Mouse (Mus musculus) CH12.LX (cell line): ENCODE measurements around the gene Wtap.

ENCODE experiments used
- CTCF ChIP-seq, 2 experiments: IDR thresholded peaks in 1 of 2; conservative IDR thresholded peaks in 1 of 2; 2 replicates each; pipeline ENCODE4 v1.5.1; 2011 to 2012; ENCODE audit warnings: low read depth in 2 of 2, low read length in 2 of 2, improper control_type of control experiment in 1 of 2, inconsistent platforms in 1 of 2, mild to moderate bottlenecking in 1 of 2, moderate library complexity in 1 of 2
- MAX ChIP-seq: IDR thresholded peaks from 2 replicates; pipeline ENCODE4 v1.6.1; 2011; ENCODE audit warnings: low read length, improper control_type of control experiment
- POLR2A ChIP-seq: IDR thresholded peaks from 2 replicates; pipeline ENCODE4 v1.6.1; 2011; ENCODE audit warnings: low read depth, mild to moderate bottlenecking, improper control_type of control experiment, low read length
- RCOR1 ChIP-seq: conservative IDR thresholded peaks from 2 replicates; pipeline ENCODE4 v1.6.1; 2012; ENCODE audit warnings: low read depth, mild to moderate bottlenecking, inconsistent platforms, low read length, improper control_type of control experiment

GRCm38 (mm10) chr17:13013316-13013715, 19.3 kb upstream of the Wtap start:
- no peak for TF ChIP-seq MAX
- no peak for TF ChIP-seq RCOR1
- no peak for TF ChIP-seq CTCF (conservative IDR thresholded peaks at IDR 0.05 in 1 of 2, IDR thresholded peaks at IDR 0.05 in 1 of 2; ENCODE audit: low read depth in 2 of 2, low read length in 2 of 2)
- TF ChIP-seq POLR2A: no peak
